Mouse (Mus musculus) heart, postnatal 4 days (tissue): Measurements from ENCODE around the gene Sgpl1. TPM values are rescaled to one million over a fixed set of nuclear protein-coding genes. Genes with fewer than 3 reads are reported as not detected.
"Not testable (repeated sequence)": the region's sequence is repeated elsewhere in the genome, so short reads cannot be mapped to it uniquely, and the experiment has no call there.

ENCODE experiments used
- DNase-seq: peaks from one replicate; pipeline ENCODE4 v3.0.0; 2021
- total RNA-seq, 2 experiments: library from RNA; stranded (reverse); gene quantifications; 2 replicates each; pipeline ENCODE4 v1.2.3; 2021

Gene Sgpl1
- total RNA-seq, 2 experiments from 2014 or later = 26.2 to 29.3 TPM

DNA sequence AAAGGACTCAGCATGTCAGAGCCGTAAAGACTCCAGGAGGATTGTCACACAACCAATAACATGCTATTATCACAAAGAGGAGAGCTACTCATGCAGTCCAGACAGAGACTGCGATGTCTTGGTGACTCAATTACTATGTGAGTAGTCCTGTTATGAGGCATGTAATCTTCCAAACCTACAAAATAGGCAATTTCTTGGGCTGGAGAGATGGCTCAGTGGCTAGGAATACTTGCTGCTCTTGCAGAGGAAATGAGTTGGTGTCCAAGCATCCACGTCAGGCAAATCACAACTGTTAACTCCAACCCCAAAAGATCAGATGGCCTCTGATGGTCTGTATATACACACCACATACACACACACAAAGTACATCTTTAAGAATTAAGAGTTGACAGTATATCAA lies 8.1 kb upstream of the Sgpl1 start:
- no peak for DNase-seq

DNA sequence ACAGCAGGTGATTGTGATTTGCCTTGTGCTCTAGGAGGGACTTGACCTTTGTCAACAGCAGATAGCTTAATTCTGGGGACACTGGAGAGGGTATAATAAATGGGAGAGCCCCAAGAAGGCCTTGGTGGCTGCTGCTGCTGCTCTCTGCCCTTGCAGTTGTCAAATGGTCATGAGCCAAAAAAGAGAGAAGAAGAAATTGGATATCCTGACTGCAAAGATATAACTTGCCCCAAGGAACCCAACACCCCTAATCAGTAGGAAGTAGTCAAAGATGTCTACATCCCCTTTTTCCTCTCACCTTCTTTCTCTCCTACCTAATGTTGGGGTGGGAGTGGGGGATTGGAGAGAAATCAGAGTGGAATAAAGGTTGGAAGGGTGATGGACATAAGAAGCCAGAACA lies 4.6 kb upstream of the Sgpl1 start:
- no peak for DNase-seq

DNA sequence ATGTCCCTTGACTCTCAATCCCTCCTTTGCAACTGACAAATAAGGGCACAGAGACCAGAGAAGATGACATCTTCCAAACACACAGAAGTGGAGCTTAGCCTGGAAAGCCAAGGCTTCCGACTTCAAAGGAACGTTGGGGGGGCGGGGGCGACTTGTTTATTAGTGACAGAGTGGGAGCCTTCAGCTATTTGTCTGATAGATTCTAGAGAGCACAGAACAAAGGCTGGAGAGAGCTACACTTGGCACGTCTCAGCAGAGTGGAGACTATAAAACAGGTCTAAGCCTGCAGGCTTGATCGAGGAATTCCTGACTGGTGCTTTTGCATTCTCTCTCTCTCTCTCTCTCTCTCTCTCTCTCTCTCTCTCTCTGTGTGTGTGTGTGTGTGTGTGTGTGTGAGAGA lies 3.1 kb upstream of the Sgpl1 start:
- DNase-seq = no peak

- DNase-seq = no peak
Measured at GRCm38 (mm10) chr10:61149476-61149875, 2.0 kb upstream of the Sgpl1 start.

DNA sequence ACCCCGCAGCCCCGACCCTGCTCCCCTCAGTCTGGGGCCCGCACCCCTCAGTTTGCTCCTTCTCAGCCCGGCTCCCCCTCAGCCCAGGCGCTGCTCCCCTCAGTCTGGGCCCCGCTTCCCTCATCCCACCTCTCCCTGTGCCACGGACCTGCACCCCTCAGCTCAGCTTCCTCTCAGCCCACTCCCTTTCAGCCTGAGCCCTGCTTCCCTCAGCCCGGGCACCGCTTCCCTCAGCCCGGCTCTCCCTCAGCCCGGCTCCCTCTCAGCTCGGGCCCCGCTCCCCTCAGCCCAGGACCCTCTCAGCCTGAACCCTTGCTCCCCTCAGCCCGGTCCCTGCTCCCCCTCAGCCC lies 721 bp downstream of the Sgpl1 start:
- DNase-seq = peak; percentile 38

GRCm38 (mm10) chr10:61146119-61146806 lies 1.2 kb downstream of the Sgpl1 start:
- peak; percentile 66 for DNase-seq

- DNase-seq = no peak
Measured at GRCm38 (mm10) chr10:61145766-61146118, 1.8 kb downstream of the Sgpl1 start.

- DNase-seq = no peak
Measured at GRCm38 (mm10) chr10:61143343-61143742, 4.2 kb downstream of the Sgpl1 start.

DNA sequence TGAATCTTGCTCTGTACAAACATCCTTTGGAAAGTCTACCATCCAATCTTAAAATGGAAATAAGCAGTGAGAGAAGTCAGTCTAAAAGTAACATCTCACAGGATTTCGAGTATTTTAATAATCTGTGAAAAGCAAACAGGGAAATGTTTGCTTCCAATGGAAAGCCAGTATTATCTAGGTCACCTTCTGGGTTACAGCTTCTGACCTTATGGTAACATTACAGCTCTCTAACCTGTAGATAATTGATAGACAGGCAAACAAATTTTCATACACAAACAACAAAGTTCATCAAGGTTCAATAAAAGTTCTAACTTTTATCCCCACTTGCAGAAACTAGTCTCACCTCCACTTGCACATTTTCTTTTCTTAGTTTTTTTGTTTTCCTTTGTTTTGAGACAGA lies 9.9 kb downstream of the Sgpl1 start:
- no peak for DNase-seq

GRCm38 (mm10) chr10:61135226-61135839 lies 12.2 kb downstream of the Sgpl1 start:
- DNase-seq = no peak

GRCm38 (mm10) chr10:61134041-61134440 lies 13.5 kb downstream of the Sgpl1 start:
- no peak for DNase-seq

DNA sequence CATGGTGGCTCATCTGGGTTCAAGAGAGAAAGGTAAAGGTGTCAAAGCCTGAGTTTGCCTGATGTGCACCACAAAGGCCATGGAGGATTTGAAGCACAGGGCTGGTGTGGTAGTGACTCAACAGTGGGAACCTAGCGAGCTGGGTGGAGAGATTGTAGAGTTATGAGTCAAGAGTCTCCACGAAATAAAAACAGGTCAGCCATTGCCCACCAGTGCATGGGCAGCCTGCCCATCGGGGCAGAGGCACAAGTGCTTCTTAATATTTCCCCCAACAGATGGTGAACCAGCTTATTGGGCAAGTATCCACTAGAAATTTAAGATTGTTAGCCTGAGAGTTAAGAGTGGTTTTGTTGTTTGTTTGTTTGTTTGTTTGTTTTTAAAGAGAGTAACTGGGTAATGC lies 16.5 kb downstream of the Sgpl1 start:
- DNase-seq = no peak

DNA sequence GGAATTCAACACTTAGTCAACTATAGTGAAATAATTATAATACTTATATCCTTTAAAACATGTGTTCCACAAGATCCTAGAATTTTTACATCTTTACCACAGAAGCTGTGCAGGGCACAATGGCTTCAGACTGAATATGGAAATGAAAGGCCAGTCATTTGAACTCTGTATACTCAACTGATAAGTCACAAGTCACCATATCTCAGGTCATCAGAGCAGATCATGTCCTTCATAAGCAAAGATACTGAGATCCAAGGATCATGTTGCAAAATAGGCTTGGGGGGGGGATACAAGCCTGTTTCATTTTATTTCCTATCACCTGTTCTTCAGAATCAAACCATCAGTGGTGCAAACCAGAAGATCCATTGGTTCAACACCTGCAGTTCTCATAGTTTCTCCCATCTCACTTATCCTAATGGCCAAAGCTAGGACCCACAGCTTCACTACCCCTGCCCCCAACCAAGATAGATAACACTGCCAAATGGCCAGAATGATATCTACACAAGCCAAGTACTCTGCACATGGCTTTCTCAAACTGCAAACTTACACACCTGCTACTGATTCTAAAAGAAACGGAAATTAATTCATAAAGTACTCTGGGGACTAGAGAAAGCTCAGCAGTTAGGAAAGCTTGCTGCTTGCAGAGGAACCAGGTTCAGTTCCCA lies 18.7 kb downstream of the Sgpl1 start:
- DNase-seq = no peak

DNA sequence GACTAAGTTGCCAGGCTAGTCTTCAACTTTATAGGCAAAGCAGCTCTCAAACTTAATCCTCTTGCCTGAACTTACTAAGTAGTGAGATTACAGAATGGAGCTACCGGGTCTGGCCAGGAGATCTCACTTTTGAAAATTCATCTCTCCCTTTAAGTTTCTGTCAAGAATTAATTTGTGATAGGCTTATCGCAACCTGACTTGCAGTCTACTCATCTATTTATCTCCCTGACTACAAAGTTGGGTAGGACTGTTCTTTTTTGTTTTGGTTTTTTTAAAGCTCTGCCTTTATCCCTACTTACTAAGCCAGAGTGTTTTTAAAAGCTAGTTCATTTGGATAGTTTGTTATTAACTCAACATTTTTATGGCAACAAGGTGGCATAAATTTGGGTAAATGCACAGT lies 23.0 kb downstream of the Sgpl1 start:
- no peak for DNase-seq

- DNase-seq = no peak
Measured at GRCm38 (mm10) chr10:61123276-61123913, 24.1 kb downstream of the Sgpl1 start.

DNA sequence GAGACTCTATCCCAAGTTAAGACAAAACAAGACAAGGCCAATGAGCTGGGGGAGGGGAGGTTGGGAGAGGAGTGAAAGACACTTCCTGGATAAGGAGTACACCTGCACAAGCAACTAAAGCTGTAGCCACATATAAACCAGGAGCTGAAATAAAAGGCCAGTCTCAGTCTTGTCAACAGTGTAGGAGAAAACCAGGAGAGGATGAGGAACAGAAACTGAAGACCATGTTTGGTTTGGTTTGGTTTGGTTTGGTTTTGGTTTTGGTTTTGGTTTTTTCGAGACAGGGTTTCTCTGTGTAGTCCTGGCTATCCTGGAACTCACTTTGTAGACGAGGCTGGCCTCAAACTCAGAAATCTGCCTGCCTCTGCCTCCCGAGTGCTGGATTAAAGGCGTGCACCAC lies 25.8 kb downstream of the Sgpl1 start:
- DNase-seq = not testable (repeated sequence)

- no peak for DNase-seq
Measured at GRCm38 (mm10) chr10:61114246-61114720, 33.2 kb downstream of the Sgpl1 start.

- no peak for DNase-seq
Measured at GRCm38 (mm10) chr10:61103564-61104114, 43.9 kb downstream of the Sgpl1 start.

- no peak for DNase-seq
Measured at GRCm38 (mm10) chr10:61091866-61092265, 55.6 kb downstream of the Sgpl1 start.

DNA sequence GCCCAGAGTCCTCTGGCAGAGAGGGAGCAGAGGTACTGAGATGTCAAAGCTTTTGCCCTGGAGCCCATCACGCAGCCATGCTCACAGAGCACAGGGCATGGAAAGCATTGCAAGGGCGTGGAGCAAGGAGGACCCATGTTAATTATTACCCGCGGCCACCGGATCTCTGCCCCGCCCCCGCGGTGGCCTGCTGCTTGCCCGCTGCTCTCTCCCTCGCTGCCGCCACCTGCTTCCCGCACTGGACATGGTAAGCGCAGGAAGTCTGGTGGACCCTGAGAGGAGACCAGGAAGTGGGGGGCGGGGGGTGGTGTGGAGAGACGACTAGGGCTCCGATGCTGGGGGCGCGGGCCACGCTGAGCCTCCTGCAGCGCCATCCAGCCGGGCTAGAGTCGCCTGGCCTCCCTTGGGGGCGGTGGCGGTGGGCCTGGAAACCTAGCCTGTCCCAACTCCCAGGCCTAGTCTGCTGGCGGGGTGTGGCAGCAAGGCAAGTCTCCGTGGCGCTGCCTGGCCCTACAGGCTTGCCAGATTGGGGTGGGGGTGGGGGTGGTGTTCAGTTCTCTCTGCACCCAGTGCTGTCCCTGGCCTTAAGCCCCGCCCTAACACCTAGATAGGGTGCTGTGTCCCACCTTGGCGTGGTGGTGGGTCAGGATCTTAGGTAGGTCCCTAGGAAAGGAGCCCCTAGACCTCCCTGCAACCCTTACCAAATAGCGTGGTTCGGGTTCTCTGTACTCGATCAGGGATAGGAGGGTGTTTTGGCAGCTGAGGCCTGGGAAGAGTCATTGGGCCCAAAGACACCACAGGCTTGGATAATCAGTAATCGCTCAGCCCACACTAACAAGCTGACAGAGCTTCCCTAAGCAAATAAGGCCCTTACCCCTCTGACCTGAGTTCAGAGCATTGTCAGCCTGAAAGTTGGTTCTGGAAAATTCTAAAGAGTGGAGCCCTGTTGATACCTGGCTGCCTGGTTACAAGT lies 58.0 kb downstream of the Sgpl1 start, which contains the start of gene Pcbd1:
TSS of gene Pcbd1 (plus strand) at position 162 of the 973 bp plus-strand sequence.
- DNase-seq = peak; percentile 58

GRCm38 (mm10) chr10:61088468-61088867 lies 59.0 kb downstream of the Sgpl1 start:
- DNase-seq = peak; percentile 42

- no peak for DNase-seq
Measured at GRCm38 (mm10) chr10:61086502-61086901, 61.0 kb downstream of the Sgpl1 start.
